Comparison of ENCODE assay signal across 8 mouse cellular contexts in the genomic region with DNA sequence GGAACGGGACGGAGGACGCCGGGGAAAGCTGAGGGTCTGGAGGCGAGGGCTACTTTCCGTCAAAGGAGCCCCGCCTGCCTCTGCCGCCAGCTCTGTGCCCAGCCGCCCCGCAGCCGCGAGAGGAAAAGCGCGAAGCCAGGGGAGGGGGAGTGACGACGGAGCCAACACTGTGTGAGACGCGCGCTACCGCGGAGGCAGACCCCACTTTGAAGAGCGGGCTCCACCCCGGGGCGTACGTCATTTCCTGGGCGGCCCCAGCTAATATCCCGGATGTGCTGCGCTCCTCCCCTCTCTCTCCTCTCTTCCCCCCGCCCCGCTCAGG. TPM values are rescaled to one million over a fixed set of nuclear protein-coding genes. Genes with fewer than 3 reads are reported as not detected.
DNase-seq lines count a peak whose midpoint lies in the region; ATAC-seq and TF ChIP-seq lines count a peak whose summit lies in the region.

No protein-coding gene starts in this region.

- no peaks in the 10 kb centered on the region; the same call in 1 of the 2 replicates for H3K4me1 ChIP-seq in heart, embryonic 11.5 days (ENCODE audit: control insufficient read depth, insufficient read depth, low read length)
- peaks cover 4% of the 10 kb centered on the region for H3K4me1 ChIP-seq in kidney, embryonic 15.5 days
- 0 out of 2 replicates have a peak, but pooled peaks cover 5% of the 10 kb centered on the region for H3K4me1 ChIP-seq in limb, embryonic 15.5 days
- no peaks in the 10 kb centered on the region for H3K4me1 ChIP-seq in midbrain, postnatal 0 days (ENCODE audit: insufficient read depth, low read length)

- peak; percentile 96 for ATAC-seq in erythroblast, adult 5-6 weeks (replicated peaks; ENCODE audit: low FRiP score, poor library complexity, severe bottlenecking)
- peak; percentile 99 for ATAC-seq in heart, embryonic 11.5 days (replicated peaks; ENCODE audit: insufficient number of reproducible peaks, low FRiP score, low TSS enrichment)
- ATAC-seq in kidney, embryonic 15.5 days (replicated peaks; ENCODE audit: low FRiP score) = peak; percentile 99
- ATAC-seq in limb, embryonic 15.5 days (ENCODE audit: insufficient number of reproducible peaks, low FRiP score, low TSS enrichment, low read depth) = peak; percentile 100
- ATAC-seq in midbrain, postnatal 0 days (ENCODE audit: low FRiP score) = peak; percentile 99

- H3K4me2 ChIP-seq in heart, embryonic 11.5 days = peak overlapping the region; percentile 83
- peak overlapping the region; percentile 84 for H3K4me2 ChIP-seq in kidney, embryonic 15.5 days
- H3K4me2 ChIP-seq in limb, embryonic 15.5 days = peak overlapping the region; percentile 37
- peak overlapping the region; percentile 62; the same call in 1 of the 2 replicates for H3K4me2 ChIP-seq in midbrain, postnatal 0 days (ENCODE audit: low read depth, low read length, poor library complexity, severe bottlenecking)

- H3K9ac ChIP-seq in heart, embryonic 11.5 days (ENCODE audit: low read depth, low read length) = peak overlapping the region; percentile 89
- peak overlapping the region; percentile 95 for H3K9ac ChIP-seq in kidney, embryonic 15.5 days
- peak overlapping the region; percentile 79 for H3K9ac ChIP-seq in limb, embryonic 15.5 days
- peak overlapping the region; percentile 87 for H3K9ac ChIP-seq in midbrain, postnatal 0 days (replicated peaks; ENCODE audit: low read length, poor library complexity, severe bottlenecking)

- H3K4me3 ChIP-seq in heart, embryonic 11.5 days (ENCODE audit: low read depth, low read length) = peak overlapping the region; percentile 92
- peak overlapping the region; percentile 97 for H3K4me3 ChIP-seq in kidney, embryonic 15.5 days (replicated peaks)
- peak overlapping the region; percentile 93 for H3K4me3 ChIP-seq in limb, embryonic 15.5 days
- H3K4me3 ChIP-seq in midbrain, postnatal 0 days (ENCODE audit: low read depth, low read length) = peak overlapping the region; percentile 83

- H3K27ac ChIP-seq in heart, embryonic 11.5 days (ENCODE audit: low read depth, low read length) = peak overlapping the region; percentile 96
- H3K27ac ChIP-seq in kidney, embryonic 15.5 days = peak overlapping the region; percentile 100
- peak overlapping the region; percentile 100 for H3K27ac ChIP-seq in limb, embryonic 15.5 days
- peak overlapping the region; percentile 100 for H3K27ac ChIP-seq in midbrain, postnatal 0 days (ENCODE audit: low read depth, low read length)

- DNase-seq in CD4-positive helper T cell, adult 2 months (ENCODE audit: low read depth, low spot score) = peak; percentile 99
- peak; percentile 99 for DNase-seq in brain, adult 2 months (ENCODE audit: low read depth, low spot score)
- peak; percentile 98 for DNase-seq in midbrain, postnatal 0 days (ENCODE audit: low spot score)
- DNase-seq in spleen, postnatal 36 days (ENCODE audit: low spot score in 2 of 2) = peak; percentile 94

- TF ChIP-seq CTCF in midbrain, postnatal 0 days (IDR thresholded peaks at IDR 0.05) = no peak

- no peaks in the 10 kb centered on the region for H3K27me3 ChIP-seq in heart, embryonic 11.5 days (ENCODE audit: control insufficient read depth, insufficient read depth, low read length)
- no peaks in the 10 kb centered on the region for H3K27me3 ChIP-seq in kidney, embryonic 15.5 days
- H3K27me3 ChIP-seq in limb, embryonic 15.5 days = no peaks in the 10 kb centered on the region
- H3K27me3 ChIP-seq in midbrain, postnatal 0 days (ENCODE audit: insufficient read depth, low read length) = no peaks in the 10 kb centered on the region

- H3K36me3 ChIP-seq in heart, embryonic 11.5 days (ENCODE audit: control insufficient read depth, insufficient read depth, low read length) = no peaks in the 10 kb centered on the region
- no peaks in the 10 kb centered on the region for H3K36me3 ChIP-seq in kidney, embryonic 15.5 days
- no peaks in the 10 kb centered on the region for H3K36me3 ChIP-seq in limb, embryonic 15.5 days
- no peaks in the 10 kb centered on the region for H3K36me3 ChIP-seq in midbrain, postnatal 0 days (ENCODE audit: insufficient read depth, low read length)

- H3K9me3 ChIP-seq in heart, embryonic 11.5 days (replicated peaks; ENCODE audit: control insufficient read depth, low read length) = no peaks in the 10 kb centered on the region
- no peaks in the 10 kb centered on the region for H3K9me3 ChIP-seq in kidney, embryonic 15.5 days (replicated peaks)
- H3K9me3 ChIP-seq in limb, embryonic 15.5 days = no peaks in the 10 kb centered on the region
- H3K9me3 ChIP-seq in midbrain, postnatal 0 days (ENCODE audit: low read length) = no peaks in the 10 kb centered on the region

- 0% methylated on average over 26 of the region's 30 CpGs for WGBS in heart, embryonic 11.5 days (ENCODE audit: insufficient replicate concordance)
- WGBS in kidney, embryonic 15.5 days = under 1% methylated on average over 28 of the region's 30 CpGs
- under 1% methylated on average over 30 of the region's 30 CpGs for WGBS in limb, embryonic 15.5 days
- WGBS in midbrain, postnatal 0 days = 0% methylated on average over 26 of the region's 30 CpGs

RNA-seq across cellular contexts. Expression of a gene that starts 0.4 kb away (rescaled TPM):
- 0.38 and 5.9 TPM in 2 replicates for total RNA-seq in erythroblast, adult 5-6 weeks (2015; ENCODE audit: low replicate concordance)
- 1.4 and 1.5 TPM in 2 replicates for total RNA-seq in erythroblast, adult 5-6 weeks (2017; ENCODE audit: low replicate concordance)
- 8.3 and 10.3 TPM in 2 replicates for polyA plus RNA-seq in heart, embryonic 11.5 days (2014; fragmentation: Nextera tagmentation; extraction: Ambion mirVana)
- polyA plus RNA-seq in kidney, embryonic 15.5 days (2015; fragmentation: Nextera tagmentation; extraction: Ambion mirVana) = 12.5 and 12.7 TPM in 2 replicates
- 8.2 and 9.2 TPM in 2 replicates for polyA plus RNA-seq in limb, embryonic 15.5 days (2015; fragmentation: Nextera tagmentation; extraction: Ambion mirVana)
- total RNA-seq in midbrain, postnatal 0 days (2014; rRNA removed) = 26.4 and 36.7 TPM in 2 replicates
- polyA plus RNA-seq in midbrain, postnatal 0 days (2015; fragmentation: Nextera tagmentation; extraction: Ambion mirVana) = 11.6 and 14.2 TPM in 2 replicates

Comparison
In these comparisons a context has a peak if more than half of its experiments do, and no peak if none do; other contexts are left out.
1. Peak in every context shown above with its lines: DNase-seq, ATAC-seq, H3K4me3 ChIP-seq and H3K27ac ChIP-seq.